Mouse (Mus musculus): ENCODE data around the gene Mvb12a. TPM values are rescaled to one million over a fixed set of nuclear protein-coding genes. Genes with fewer than 3 reads are reported as not detected.

Mvb12a gene
- 0.66 TPM for polyA plus RNA-seq (2014; fragmentation: Illumina TruSeq; extraction: RNeasy Lipid Tissue Mini Kit (QIAGEN cat#74804))

DNA sequence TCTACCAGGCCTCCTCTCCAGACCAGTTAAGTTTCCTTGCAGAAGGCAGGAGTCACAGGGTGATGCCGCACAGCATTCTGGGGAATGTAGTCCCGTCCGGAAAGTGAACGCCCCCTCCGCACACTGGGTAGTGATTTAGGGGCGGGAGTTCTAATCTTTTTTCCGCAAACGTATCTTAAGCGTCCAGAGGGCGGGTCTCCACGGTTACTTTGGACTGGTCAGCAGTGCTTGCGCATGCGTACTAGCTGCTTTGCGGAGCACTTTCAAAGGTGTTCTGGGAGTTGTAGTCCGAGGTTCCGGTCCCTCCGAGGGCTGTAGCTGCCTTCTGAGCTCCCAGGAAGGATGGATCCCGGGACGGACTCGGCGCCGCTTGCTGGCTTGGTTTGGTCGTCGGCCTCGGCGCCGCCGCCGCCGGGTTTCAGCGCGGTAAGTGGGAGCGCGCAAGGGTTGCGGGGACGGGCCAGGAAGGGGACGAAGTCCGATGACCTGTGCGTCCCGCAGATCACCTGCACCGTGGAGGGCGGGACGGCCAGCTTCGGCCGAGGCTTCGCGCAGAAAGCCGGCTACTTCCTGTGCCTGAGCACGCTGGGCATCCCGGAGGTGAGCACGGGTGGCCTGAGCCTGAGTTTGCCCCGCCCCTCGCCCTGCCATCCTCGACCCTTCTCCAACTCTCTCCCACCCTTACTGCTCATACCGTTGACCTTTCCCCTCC lies at the start of gene Mvb12a:
Gene Mvb12a (plus strand): TSS at position 291 of the 712 bp plus-strand sequence.

DNA sequence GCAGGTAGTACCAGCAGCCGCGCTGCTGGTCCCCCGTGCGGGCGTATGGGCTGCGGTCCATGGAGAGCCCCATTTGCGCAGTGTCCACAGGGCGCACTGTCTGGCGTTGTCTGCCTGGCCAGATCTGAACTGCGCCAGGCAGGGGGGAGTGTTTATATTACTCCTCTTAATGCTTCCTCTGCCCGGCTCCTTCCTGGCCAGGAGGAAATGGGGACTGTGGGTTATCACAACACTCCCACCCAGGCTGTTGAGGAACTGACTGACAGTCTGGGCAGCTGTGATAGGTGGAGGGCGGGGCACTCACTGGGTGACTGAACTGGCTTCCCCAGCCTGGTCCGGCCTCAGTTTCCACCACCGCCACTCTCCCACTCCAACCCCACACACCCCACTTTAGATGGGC lies 31.1 kb upstream of the Mvb12a start, which contains the start of gene Plvap:
Gene Plvap (minus strand): TSS at position 109 of the 400 bp plus-strand sequence.

DNA sequence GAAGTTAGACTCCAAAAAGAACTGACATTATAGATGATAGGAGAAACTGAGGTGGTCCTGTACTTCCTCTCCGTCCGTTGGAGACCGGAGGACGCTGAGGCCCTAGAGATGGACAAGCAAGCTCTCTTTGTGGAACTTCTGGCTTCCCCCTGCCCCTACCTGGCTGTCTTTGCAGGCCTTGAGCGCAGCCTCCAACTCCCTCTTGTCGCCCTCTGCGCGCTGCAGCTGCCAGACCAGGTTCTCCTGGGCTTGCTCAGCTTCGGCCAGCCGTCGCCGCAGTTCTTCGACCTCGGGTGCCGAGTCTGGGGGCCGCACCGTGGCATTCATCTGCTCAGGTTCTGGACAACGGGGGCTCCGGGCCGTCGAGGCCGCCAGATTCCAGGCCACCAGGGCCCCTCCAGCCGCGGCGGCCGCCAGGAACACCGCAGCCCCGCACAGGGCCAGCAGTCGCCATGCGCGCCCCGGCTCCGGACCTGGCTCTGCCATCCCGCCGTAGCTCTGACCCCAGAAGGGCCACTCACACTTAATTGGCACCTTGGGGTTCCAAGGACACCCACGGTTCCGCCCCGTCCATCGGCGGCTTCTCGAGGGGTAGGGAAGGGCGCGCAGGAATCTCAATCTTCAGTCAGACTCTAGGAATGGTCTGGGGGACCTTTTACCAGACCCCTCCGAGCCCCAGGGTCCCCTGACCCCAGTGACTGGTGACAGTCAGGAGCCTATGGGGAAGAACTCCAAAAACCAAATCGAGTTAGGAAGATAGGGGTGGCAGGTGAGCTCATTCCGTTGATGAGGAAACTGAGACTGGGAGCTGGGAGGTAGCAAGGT lies 17.3 kb upstream of the Mvb12a start, which contains the start of gene Ccdc194:
Gene Ccdc194 (minus strand): TSS at position 486 of the 825 bp plus-strand sequence.

DNA sequence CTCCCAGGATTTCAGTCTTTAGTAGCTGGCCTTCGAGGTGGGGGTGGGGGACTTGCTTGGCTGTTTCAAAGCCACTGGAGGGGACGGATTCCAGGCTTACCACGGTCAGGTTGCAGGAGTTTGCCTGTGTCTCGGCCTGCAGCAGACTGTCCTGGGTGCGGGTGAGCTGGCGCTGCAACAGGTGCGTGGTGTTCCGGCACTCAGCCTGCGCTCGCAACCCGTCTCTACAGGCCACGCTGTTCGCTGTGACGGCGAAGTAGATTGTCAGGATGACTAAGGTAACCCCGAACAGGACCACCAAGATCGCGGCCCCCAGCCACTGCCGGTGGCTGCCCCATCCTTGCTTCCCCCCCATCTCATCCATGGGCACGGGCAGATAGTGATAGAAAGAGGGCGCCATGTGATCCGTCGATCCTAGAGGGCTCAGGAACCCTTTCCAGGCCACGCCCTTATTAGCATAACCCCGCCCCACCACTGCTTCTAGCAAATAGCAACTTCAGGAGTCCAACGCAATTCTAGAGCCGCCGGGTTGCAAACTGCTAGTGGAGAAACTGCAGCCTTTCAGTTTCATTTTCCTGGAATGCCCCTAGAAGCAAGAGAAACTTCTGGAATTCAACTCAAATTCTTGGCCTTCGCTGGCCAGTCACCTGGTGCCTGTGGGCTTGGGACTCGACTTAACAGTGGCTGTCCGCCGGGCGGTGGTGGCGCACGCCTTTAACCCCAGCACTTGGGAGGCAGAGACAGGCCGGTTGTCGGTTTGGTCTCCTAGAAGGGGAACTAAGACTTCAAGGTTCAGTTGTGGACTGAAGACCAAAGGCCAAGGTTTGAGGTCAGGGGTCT lies 5.5 kb upstream of the Mvb12a start, which contains the start of gene Bst2:
Gene Bst2 (minus strand): TSS at position 429 of the 840 bp plus-strand sequence.

DNA sequence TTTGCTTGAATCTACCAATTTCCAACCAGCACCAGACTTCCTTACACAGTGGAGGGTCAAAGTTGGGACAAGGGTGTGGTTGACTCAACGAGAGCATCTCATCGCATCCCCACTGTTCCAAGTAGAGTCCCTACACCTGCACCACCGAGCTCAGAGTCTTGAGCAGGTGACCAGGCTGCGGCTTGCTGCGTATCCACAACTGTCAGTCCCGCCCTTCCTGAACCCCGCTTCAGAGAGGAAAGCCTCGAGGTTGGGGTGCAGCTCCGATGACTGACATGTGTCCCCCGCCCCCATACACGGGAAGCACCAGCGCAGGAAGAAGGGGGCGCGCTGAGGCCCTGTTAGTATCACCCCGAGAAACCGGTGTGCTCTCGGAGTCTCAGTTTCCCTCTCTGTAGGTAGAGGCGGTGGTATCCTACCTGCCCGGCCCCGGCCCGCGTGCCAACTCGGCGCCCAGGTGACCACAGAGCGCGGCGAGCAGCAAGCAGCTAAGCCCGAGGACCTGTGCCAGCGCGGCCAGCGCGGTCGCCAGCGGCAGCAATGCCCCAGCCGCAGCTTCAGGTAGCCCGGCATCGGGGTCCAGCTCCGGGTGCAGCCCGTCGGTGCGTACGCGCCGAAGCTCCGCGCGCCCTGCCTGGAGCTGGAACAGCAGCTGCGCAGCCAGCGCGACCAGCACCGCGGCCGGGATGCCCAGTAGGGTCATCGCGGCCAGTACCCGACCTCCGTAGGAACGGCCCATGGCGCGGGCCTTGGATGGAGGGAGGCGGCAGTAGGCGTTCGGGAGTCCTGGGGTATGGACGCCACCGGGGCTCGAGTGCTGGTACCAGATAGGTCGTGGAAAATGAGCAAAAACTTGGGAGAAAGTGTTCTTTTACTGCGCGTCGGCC lies 15.6 kb downstream of the Mvb12a start, which contains the start of gene Tmem221:
Gene Tmem221 (minus strand): TSS at position 801 of the 887 bp plus-strand sequence.

DNA sequence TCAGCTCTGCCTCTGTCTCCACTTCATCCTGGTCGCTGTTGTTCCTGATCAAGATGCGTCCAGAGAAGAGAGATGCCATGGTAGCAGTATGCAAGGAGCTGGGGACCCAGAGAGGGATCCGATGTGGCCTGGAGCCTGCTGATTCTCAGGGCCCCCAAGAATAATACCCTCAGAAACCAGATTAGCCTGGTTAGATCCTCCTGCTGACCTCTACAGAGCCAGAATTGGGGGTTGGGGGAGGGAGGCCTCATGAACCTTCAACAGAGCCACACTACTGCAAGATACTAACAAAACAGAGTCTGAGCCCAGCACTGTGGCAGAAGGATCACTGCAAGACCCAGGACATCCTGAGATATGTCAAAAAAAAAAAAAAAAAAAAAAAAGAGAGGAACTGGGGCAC lies 23.8 kb downstream of the Mvb12a start, which contains the start of gene Nxnl1:
Gene Nxnl1 (minus strand): TSS at position 101 of the 400 bp plus-strand sequence.

DNA sequence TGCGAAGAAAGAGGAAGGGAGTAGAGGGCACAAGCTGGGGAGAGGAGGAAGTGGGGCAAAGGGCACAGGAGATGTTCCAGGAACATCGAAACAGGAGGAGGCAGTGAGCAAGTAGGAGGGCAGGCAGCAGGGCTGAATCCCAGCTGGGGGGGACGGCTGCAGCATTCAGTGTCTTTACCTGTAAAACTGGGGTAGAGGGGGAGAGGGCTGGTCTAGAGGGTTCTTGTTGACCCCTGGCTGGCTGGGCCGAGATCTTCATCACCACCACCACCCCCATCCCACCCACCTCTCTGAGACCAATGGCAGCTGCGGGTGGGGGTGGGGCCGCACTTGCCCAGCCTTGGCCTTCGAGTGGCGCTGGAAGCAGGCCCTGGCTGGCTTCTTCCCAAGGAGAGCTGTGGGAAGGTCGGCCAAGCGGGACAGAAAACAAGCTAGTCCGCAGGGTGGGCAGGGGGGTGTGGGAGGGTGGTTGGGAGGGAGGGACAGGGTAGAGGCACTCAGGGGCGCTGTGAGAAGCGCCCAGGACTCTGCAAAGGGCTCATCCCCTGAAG lies 25.7 kb downstream of the Mvb12a start, which contains the start of gene Slc27a1:
Gene Slc27a1 (plus strand): TSS at position 496 of the 551 bp plus-strand sequence.

DNA sequence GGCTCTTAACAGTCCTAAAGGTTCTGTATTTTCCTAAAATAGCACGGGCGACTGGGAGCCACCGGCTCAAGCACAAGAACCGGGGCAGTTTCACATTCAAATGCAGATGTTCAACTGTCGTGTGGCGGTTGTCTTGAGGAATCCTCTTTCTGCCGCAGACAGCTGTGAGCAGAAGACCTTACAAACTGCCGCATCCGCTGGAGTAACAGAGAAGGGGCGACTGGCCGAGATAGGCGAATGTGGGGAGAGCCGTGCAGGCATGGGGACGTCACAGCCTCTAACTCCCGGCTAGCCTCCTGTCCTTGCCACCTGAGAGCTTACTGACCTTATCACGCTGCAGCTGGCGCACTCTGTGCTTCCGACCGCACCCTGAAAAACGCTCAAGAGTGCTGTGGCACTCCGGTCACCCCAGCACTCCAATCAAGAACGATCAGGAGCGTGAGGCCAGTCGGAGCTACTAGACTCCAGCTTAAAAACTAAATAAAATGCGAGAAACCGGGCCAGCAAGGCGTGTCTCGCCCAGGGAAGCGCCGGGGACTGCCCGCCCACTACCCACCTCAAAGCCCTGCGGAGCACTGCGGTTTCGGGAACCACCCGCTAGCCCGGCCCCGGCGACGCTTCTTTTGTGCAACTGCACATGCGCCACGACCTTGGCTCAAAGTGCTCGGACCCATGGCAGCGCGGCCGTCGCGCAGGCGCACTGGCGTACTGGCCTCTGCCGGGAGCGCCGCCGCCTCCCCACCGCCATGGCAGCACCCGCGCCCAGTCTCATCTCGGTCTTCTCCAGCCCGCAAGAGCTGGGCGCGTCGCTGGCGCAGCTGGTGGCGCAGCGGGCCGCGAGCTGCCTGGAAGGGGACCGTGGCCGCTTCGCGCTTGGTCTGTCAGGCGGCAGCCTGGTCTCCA lies 49.0 kb downstream of the Mvb12a start, which contains the start of gene Pgls:
Gene Pgls (plus strand): TSS at position 706 of the 903 bp plus-strand sequence.

DNA sequence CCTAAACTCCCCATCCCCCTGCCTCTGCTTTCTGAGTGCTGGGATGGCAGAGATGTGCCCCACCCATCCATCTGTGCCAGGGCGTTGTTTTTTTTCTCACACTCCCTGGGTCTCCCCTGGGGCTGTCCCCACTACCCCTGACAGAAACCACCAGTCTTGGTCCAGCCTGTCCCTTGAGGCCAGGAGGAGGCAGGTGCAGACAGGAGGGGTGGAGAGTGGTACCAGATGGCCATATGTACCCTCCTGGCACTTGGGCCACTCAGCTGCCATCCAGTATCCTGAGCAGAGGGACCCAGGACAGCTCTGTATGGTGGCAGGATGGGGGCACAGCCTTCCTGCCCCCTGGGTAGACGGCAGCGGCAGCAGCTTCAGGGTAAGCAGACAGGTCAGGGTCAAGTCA lies 54.7 kb downstream of the Mvb12a start, which contains the start of gene Fam129c:
Gene Fam129c (plus strand): TSS at position 198 of the 400 bp plus-strand sequence.

Other genes starting within 250 kb of the Mvb12a start
- 1.5 TPM for gene Use1, start 176.1 kb upstream of the Mvb12a start, polyA plus RNA-seq (2014; fragmentation: Illumina TruSeq; extraction: RNeasy Lipid Tissue Mini Kit (QIAGEN cat#74804))
- gene Ocel1, start 171.6 kb upstream of the Mvb12a start, polyA plus RNA-seq (2014; fragmentation: Illumina TruSeq; extraction: RNeasy Lipid Tissue Mini Kit (QIAGEN cat#74804)), result 1.2 TPM
- 1.3 TPM for gene Nr2f6, start 161.0 kb upstream of the Mvb12a start, polyA plus RNA-seq (2014; fragmentation: Illumina TruSeq; extraction: RNeasy Lipid Tissue Mini Kit (QIAGEN cat#74804))
- 0.31 TPM for gene Ushbp1, start 147.1 kb upstream of the Mvb12a start, polyA plus RNA-seq (2014; fragmentation: Illumina TruSeq; extraction: RNeasy Lipid Tissue Mini Kit (QIAGEN cat#74804))
- gene Babam1, start 146.1 kb upstream of the Mvb12a start, polyA plus RNA-seq (2014; fragmentation: Illumina TruSeq; extraction: RNeasy Lipid Tissue Mini Kit (QIAGEN cat#74804)), result 8.6 TPM
- gene Ankle1, start 136.9 kb upstream of the Mvb12a start, polyA plus RNA-seq (2014; fragmentation: Illumina TruSeq; extraction: RNeasy Lipid Tissue Mini Kit (QIAGEN cat#74804)), result 0.54 TPM
- gene Abhd8, start 79.3 kb upstream of the Mvb12a start, polyA plus RNA-seq (2014; fragmentation: Illumina TruSeq; extraction: RNeasy Lipid Tissue Mini Kit (QIAGEN cat#74804)), result 0.68 TPM
- 9.7 TPM for gene Mrpl34, start 78.0 kb upstream of the Mvb12a start, polyA plus RNA-seq (2014; fragmentation: Illumina TruSeq; extraction: RNeasy Lipid Tissue Mini Kit (QIAGEN cat#74804))
- gene Dda1, start 73.7 kb upstream of the Mvb12a start, polyA plus RNA-seq (2014; fragmentation: Illumina TruSeq; extraction: RNeasy Lipid Tissue Mini Kit (QIAGEN cat#74804)), result 3.4 TPM
- 1.00 TPM for gene Ano8, start 57.0 kb upstream of the Mvb12a start, polyA plus RNA-seq (2014; fragmentation: Illumina TruSeq; extraction: RNeasy Lipid Tissue Mini Kit (QIAGEN cat#74804))
- 1.3 TPM for gene Gtpbp3, start 54.8 kb upstream of the Mvb12a start, polyA plus RNA-seq (2014; fragmentation: Illumina TruSeq; extraction: RNeasy Lipid Tissue Mini Kit (QIAGEN cat#74804))
- 0.46 TPM for gene Plvap, start 31.2 kb upstream of the Mvb12a start, polyA plus RNA-seq (2014; fragmentation: Illumina TruSeq; extraction: RNeasy Lipid Tissue Mini Kit (QIAGEN cat#74804))
- not detected for gene Ccdc194, start 17.2 kb upstream of the Mvb12a start, polyA plus RNA-seq (2014; fragmentation: Illumina TruSeq; extraction: RNeasy Lipid Tissue Mini Kit (QIAGEN cat#74804))
- gene Bst2, start 5.5 kb upstream of the Mvb12a start, polyA plus RNA-seq (2014; fragmentation: Illumina TruSeq; extraction: RNeasy Lipid Tissue Mini Kit (QIAGEN cat#74804)), result 8.3 TPM
- 3.4 TPM for gene Tmem221, start 15.9 kb downstream of the Mvb12a start, polyA plus RNA-seq (2014; fragmentation: Illumina TruSeq; extraction: RNeasy Lipid Tissue Mini Kit (QIAGEN cat#74804))
- 0.26 TPM for gene Nxnl1, start 23.7 kb downstream of the Mvb12a start, polyA plus RNA-seq (2014; fragmentation: Illumina TruSeq; extraction: RNeasy Lipid Tissue Mini Kit (QIAGEN cat#74804))
- 4.7 TPM for gene Slc27a1, start 26.0 kb downstream of the Mvb12a start, polyA plus RNA-seq (2014; fragmentation: Illumina TruSeq; extraction: RNeasy Lipid Tissue Mini Kit (QIAGEN cat#74804))
- gene Pgls, start 49.3 kb downstream of the Mvb12a start, polyA plus RNA-seq (2014; fragmentation: Illumina TruSeq; extraction: RNeasy Lipid Tissue Mini Kit (QIAGEN cat#74804)), result 0.17 TPM
- gene Fam129c, start 54.7 kb downstream of the Mvb12a start, polyA plus RNA-seq (2014; fragmentation: Illumina TruSeq; extraction: RNeasy Lipid Tissue Mini Kit (QIAGEN cat#74804)), result not detected
- 73.2 TPM for gene Colgalt1, start 68.1 kb downstream of the Mvb12a start, polyA plus RNA-seq (2014; fragmentation: Illumina TruSeq; extraction: RNeasy Lipid Tissue Mini Kit (QIAGEN cat#74804))
- gene Unc13a, start 128.8 kb downstream of the Mvb12a start, polyA plus RNA-seq (2014; fragmentation: Illumina TruSeq; extraction: RNeasy Lipid Tissue Mini Kit (QIAGEN cat#74804)), result not detected
- not detected for gene Jak3, start 133.4 kb downstream of the Mvb12a start, polyA plus RNA-seq (2014; fragmentation: Illumina TruSeq; extraction: RNeasy Lipid Tissue Mini Kit (QIAGEN cat#74804))
- gene Insl3, start 146.3 kb downstream of the Mvb12a start, polyA plus RNA-seq (2014; fragmentation: Illumina TruSeq; extraction: RNeasy Lipid Tissue Mini Kit (QIAGEN cat#74804)), result not detected
- 2.2 TPM for gene B3gnt3, start 158.9 kb downstream of the Mvb12a start, polyA plus RNA-seq (2014; fragmentation: Illumina TruSeq; extraction: RNeasy Lipid Tissue Mini Kit (QIAGEN cat#74804))
- gene Fcho1, start 182.8 kb downstream of the Mvb12a start, polyA plus RNA-seq (2014; fragmentation: Illumina TruSeq; extraction: RNeasy Lipid Tissue Mini Kit (QIAGEN cat#74804)), result not detected